Mouse (Mus musculus) embryonic fibroblast, embryonic 13.5 days (primary cell): ENCODE measurements around the gene Negr1. TPM values are rescaled to one million over a fixed set of nuclear protein-coding genes. Genes with fewer than 3 reads are reported as not detected.

Experiments
- H3K27ac ChIP-seq: 2 replicates; pipeline ENCODE4 v1.5.1; 2012; ENCODE audit warnings: low read length, control low read depth, inconsistent platforms; ENCODE audit not compliant: insufficient read depth
- H3K4me1 ChIP-seq: 2 replicates; pipeline ENCODE4 v1.6.1; 2011; ENCODE audit warnings: low read length; ENCODE audit not compliant: control insufficient read depth, insufficient read depth
- H3K4me3 ChIP-seq: 2 replicates; pipeline ENCODE4 v1.5.1; 2011; ENCODE audit warnings: mild to moderate bottlenecking, control low read depth, low read length; ENCODE audit not compliant: insufficient read depth
- CTCF ChIP-seq: IDR thresholded peaks from 2 replicates; pipeline ENCODE4 v1.5.1; 2011; ENCODE audit warnings: mild to moderate bottlenecking, control low read depth, low read length, moderate library complexity, borderline replicate concordance; ENCODE audit not compliant: insufficient read depth
- POLR2A ChIP-seq: IDR thresholded peaks from 2 replicates; pipeline ENCODE4 v1.6.1; 2011; ENCODE audit warnings: low read depth, mild to moderate bottlenecking, control low read depth, low read length, moderate library complexity
- polyA plus RNA-seq: library from polyadenylated mRNA; stranded (reverse); fragments of >200 nt; gene quantifications from 2 replicates; pipeline ENCODE4 v1.2.4, GENCODE M21; 2011; ENCODE audit warnings: low read depth; ENCODE audit not compliant: missing spikeins, insufficient read length

Gene Negr1
- polyA plus RNA-seq, 1 experiment: 2.2 TPM

GRCm38 (mm10) chr3:157079966-157080306 lies 518.3 kb downstream of the Negr1 start:
- Histone ChIP-seq H3K4me1 (no peaks in the 10 kb centered on the region), H3K27ac (no peak overlapping the region), H3K4me3 (no peak overlapping the region)
- TF ChIP-seq POLR2A (no peak), CTCF (no peak)

DNA sequence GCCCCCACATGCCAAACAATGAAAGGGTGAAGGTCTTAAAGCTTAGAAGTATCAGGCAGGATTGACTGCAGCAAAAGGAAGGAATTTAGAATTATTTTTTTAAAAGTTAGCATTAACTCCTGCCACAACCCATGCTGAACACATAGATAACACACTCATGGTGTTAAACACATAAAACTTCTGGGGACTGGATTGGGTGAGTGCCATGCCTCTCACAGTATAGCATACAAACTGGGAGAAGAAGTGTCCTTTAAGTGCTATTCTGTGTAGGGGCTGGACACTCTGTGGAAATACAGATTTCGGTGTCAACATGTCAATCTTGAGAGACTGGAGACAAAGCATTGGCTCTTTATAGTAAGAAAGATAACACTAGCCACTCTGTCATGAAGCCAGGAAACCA lies 519.0 kb downstream of the Negr1 start:
- H3K27ac ChIP-seq: no peak overlapping the region
- H3K4me3 ChIP-seq: no peak overlapping the region
- no peak for TF ChIP-seq CTCF
- TF ChIP-seq POLR2A: no peak
- no peaks in the 10 kb centered on the region for H3K4me1 ChIP-seq

DNA sequence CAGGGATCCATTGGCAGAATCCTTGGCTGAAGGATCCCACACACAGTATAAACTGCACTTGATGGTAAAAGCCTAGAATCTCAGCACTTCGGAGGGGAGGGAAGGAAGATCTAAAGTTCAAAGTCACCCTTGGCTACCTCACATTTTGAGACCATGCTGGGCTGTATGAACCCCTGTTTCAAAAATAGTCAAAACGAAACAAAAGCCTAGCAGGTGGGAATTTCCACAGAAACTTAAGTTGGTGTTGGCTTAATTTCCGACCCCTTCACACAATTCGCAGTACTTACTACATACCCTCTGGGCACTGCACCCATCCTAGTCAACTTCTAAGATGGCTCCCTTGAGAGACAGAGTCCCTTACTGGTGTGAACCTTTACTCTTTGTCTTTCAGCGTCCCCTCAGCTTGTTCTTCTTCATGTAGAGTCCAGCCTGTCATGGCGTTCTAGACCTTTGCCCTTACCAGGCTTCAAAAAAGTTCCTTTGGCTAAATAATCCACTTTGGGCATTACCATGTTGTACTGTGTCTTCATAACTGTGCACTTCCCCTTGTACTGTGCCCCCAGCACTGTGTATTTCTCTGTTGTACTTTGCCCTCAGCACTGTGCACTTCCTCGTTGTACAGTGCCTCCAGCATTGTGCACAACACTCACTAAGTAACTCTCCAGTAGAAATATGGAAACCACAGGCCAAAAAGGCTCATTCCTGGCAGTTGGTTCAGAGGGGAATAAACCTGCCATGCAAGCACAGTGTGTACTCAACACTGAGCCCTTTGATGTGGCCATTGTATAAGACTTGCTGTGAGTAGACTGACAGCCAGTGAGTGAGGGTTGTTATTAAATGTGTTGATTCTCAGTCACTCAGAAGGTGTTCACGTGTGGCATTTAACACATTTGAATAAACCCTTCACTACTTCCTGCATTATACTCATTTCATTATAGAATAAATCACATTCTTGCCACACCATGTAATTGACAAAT lies 521.5 kb downstream of the Negr1 start:
- Histone ChIP-seq H3K4me1 (no peaks in the 10 kb centered on the region), H3K27ac (no peak overlapping the region), H3K4me3 (no peak overlapping the region)
- TF ChIP-seq POLR2A: no peak
- no peak for TF ChIP-seq CTCF

DNA sequence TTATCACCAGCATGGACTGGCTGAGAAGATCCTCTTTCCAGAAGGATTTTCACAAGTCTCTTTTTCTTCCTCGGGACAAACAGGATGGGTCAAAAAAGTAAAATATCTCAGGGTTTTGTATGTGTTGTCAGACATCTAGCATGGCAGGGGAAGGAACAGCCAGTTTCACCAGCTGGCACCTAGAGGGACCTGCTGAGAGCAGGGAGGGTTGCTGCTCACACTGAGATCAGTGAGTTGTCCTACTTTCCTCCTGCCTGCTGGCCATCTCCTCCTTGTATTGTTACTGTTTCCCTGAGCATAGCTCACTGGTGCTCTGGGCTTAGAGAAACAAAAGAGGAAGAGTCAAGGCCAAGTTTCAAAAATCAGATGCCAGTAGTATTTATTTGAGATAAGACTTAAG lies 523.6 kb downstream of the Negr1 start:
- TF ChIP-seq POLR2A (no peak), CTCF (no peak)
- no peaks in the 10 kb centered on the region for H3K4me1 ChIP-seq
- no peak overlapping the region for H3K4me3 ChIP-seq
- H3K27ac ChIP-seq: no peak overlapping the region

DNA sequence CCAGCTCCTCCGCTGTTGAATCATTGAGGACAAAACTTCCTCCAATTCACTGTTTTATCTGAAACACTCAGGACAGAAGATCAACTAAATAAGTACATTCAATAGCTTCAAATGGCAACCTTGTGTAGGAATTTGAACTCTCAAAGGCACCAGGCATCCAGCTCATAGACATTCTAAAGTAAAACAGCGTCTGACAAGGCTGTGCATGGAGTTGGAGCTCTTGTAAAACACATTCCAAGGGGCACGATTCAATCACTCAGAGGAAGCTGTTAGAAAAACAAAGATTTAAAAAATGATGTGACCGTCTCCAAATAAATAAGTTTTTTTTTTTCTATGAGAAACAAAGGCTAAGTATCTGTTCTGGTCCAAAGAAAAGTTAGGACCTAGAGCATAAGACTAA lies 528.5 kb downstream of the Negr1 start:
- no peaks in the 10 kb centered on the region for H3K4me1 ChIP-seq
- H3K4me3 ChIP-seq: no peak overlapping the region
- TF ChIP-seq CTCF (no peak), POLR2A (no peak)
- H3K27ac ChIP-seq: no peak overlapping the region

DNA sequence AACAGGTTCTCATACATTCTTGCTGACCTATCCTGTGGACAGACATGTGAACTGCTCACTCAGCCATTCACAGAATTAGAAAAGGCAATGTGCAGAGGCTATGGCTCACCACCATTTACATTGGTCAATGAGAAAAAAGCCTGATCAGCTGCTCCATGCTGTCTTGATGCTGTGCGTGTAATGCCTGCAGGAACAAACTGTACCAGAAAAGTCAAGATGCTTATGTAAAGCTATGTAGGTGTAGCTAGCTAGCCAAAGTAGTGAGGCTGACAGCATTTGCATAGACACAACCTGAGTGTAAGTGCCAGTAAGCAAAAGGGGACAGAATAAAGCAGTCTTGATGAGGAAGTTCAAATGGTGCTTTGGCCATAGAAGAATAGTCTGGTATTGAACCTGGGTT lies 534.7 kb downstream of the Negr1 start:
- Histone ChIP-seq H3K27ac (no peak overlapping the region), H3K4me1 (no peaks in the 10 kb centered on the region), H3K4me3 (no peak overlapping the region)
- TF ChIP-seq POLR2A (no peak), CTCF (no peak)

- Histone ChIP-seq H3K27ac (no peak overlapping the region), H3K4me3 (no peak overlapping the region), H3K4me1 (no peaks in the 10 kb centered on the region)
- TF ChIP-seq CTCF: no peak
- TF ChIP-seq POLR2A: no peak
Measured at GRCm38 (mm10) chr3:157097514-157097913, 535.9 kb downstream of the Negr1 start.

DNA sequence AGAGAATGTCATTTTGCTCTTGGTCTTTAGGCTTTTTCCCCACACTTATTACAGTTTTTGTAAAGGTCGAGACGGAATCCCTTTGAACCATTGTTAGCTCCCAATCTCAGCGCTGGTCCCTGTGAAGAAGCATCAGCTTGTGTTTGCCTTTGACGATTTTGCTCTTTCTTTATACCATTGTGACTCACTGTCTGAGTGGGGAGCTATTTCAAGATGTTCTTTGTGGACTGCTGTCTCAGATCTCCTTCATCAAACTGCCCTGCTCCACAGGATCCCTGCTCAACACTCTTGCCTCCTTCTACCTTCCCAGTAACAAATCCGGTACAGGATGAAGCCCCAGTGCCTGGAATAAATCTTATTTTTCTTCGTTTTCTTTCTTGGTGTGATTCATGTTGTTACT lies 536.8 kb downstream of the Negr1 start:
- Histone ChIP-seq H3K4me1 (no peaks in the 10 kb centered on the region), H3K27ac (no peak overlapping the region), H3K4me3 (no peak overlapping the region)
- no peak for TF ChIP-seq POLR2A
- no peak for TF ChIP-seq CTCF

- TF ChIP-seq CTCF (no peak), POLR2A (no peak)
- H3K27ac ChIP-seq: no peak overlapping the region
Measured at GRCm38 (mm10) chr3:157104866-157105579, 543.4 kb downstream of the Negr1 start.

GRCm38 (mm10) chr3:157105580-157106264 lies 544.1 kb downstream of the Negr1 start:
- no peak overlapping the region for H3K4me3 ChIP-seq
- TF ChIP-seq CTCF: no peak
- no peak for TF ChIP-seq POLR2A
- no peak overlapping the region for H3K27ac ChIP-seq
- no peaks in the 10 kb centered on the region for H3K4me1 ChIP-seq

More at GRCm38 (mm10) chr3:157104866-157105579, 543.4 kb downstream of the Negr1 start:
- no peaks in the 10 kb centered on the region for H3K4me1 ChIP-seq
- H3K4me3 ChIP-seq: no peak overlapping the region
